Mouse (Mus musculus): Measurements from ENCODE around the gene Atp2b4. TPM values are rescaled to one million over a fixed set of nuclear protein-coding genes. Genes with fewer than 3 reads are reported as not detected.

Atp2b4 gene
- polyA plus RNA-seq, 1 experiment from 2014 or later, result 13.4 TPM

DNA sequence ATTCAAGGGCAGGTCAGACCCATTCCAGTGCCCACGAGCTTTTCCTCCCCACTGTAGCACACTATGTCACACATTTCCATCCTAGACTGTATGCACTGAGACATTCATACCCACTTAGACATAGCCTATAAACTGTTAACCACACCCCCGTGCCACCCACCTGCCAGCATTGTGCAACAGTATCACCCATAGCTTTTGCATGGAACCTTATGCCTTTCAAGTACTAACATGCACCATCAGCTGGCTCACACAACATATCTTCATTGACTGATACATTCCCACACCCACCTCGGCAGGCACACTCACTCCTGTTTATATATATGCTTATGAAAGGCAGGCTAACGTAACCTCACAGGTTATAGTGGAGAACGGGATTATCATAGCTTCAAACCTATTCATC is 902 bp upstream of the Atp2b4 start:
- Histone ChIP-seq H3K9ac (ENCODE audit: low read depth, low read length) (no peak overlapping the region), H3K4me2 (ENCODE audit: low read length) (no peak overlapping the region), H3K36me3 (ENCODE audit: control insufficient read depth, insufficient read depth, low read length) (no peaks in the 10 kb centered on the region), H3K27ac (ENCODE audit: low read length) (no peak overlapping the region), H3K27me3 (ENCODE audit: control insufficient read depth, insufficient read depth, low read depth, low read length) (no peaks in the 10 kb centered on the region), H3K4me1 (ENCODE audit: control insufficient read depth, insufficient read depth, low read length) (peaks cover 23% of the 10 kb centered on the region), H3K4me3 (ENCODE audit: low read depth, low read length) (no peak overlapping the region), H3K9me3 (replicated peaks; ENCODE audit: control insufficient read depth, low read length, poor library complexity, severe bottlenecking) (no peaks in the 10 kb centered on the region)
- ATAC-seq, result no peak
- 73% methylated on average over 5 of the region's 5 CpGs for WGBS

DNA sequence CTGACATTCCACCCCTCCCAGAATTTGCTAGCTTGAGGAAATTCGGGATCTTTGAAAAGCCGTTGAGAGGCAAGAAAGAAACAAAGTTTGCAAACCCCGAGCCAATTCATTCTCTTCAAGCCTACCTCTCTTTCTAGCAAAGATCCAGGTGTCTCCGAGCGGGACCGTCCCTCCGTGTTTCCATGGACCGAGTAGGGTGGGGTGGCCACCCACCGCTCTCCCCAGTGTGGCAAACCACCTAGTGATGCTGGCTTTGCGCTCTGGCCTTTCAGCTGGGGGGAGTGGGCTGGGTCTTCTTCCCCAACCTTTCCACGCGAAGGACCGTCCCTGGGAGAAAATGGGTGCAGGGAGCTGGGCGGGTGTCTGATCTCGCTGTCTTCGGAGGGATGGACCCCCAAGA is 329 bp downstream of the Atp2b4 start:
- no peak; the same call in 1 of the 2 replicates for ATAC-seq
- H3K27ac ChIP-seq (ENCODE audit: low read length), result no peak overlapping the region

GRCm38 (mm10) chr1:133799686-133800445 is 975 bp downstream of the Atp2b4 start:
- WGBS, result 3% methylated on average over 21 of the region's 21 CpGs
- no peaks in the 10 kb centered on the region for H3K9me3 ChIP-seq (replicated peaks; ENCODE audit: control insufficient read depth, low read length, poor library complexity, severe bottlenecking)
- no peaks in the 10 kb centered on the region for H3K36me3 ChIP-seq (ENCODE audit: control insufficient read depth, insufficient read depth, low read length)
- H3K9ac ChIP-seq (ENCODE audit: low read depth, low read length), result 0 out of 2 replicates have a peak overlapping the region, but pooled peaks have one; percentile 27
- peak overlapping the region; percentile 49 for H3K4me3 ChIP-seq (ENCODE audit: low read depth, low read length)
- no peak overlapping the region for H3K27ac ChIP-seq (ENCODE audit: low read length)
- H3K4me2 ChIP-seq (ENCODE audit: low read length), result peak overlapping the region; percentile 85
- no peaks in the 10 kb centered on the region for H3K27me3 ChIP-seq (ENCODE audit: control insufficient read depth, insufficient read depth, low read depth, low read length)
- ATAC-seq, result no peak
- H3K4me1 ChIP-seq (ENCODE audit: control insufficient read depth, insufficient read depth, low read length), result peaks cover 23% of the 10 kb centered on the region

More for the DNA sequence above, 329 bp downstream of the Atp2b4 start:
- Histone ChIP-seq H3K4me3 (ENCODE audit: low read depth, low read length) (peak overlapping the region; percentile 49), H3K9me3 (replicated peaks; ENCODE audit: control insufficient read depth, low read length, poor library complexity, severe bottlenecking) (no peaks in the 10 kb centered on the region), H3K4me2 (ENCODE audit: low read length) (peak overlapping the region; percentile 85), H3K4me1 (ENCODE audit: control insufficient read depth, insufficient read depth, low read length) (peaks cover 23% of the 10 kb centered on the region), H3K36me3 (ENCODE audit: control insufficient read depth, insufficient read depth, low read length) (no peaks in the 10 kb centered on the region), H3K27me3 (ENCODE audit: control insufficient read depth, insufficient read depth, low read depth, low read length) (no peaks in the 10 kb centered on the region), H3K9ac (ENCODE audit: low read depth, low read length) (peak overlapping the region; percentile 59)
- WGBS, result 0% methylated on average over 16 of the region's 16 CpGs

- Histone ChIP-seq H3K4me3 (ENCODE audit: low read depth, low read length) (peak overlapping the region; percentile 49), H3K9me3 (replicated peaks; ENCODE audit: control insufficient read depth, low read length, poor library complexity, severe bottlenecking) (no peaks in the 10 kb centered on the region), H3K4me1 (ENCODE audit: control insufficient read depth, insufficient read depth, low read length) (peaks cover 23% of the 10 kb centered on the region), H3K36me3 (ENCODE audit: control insufficient read depth, insufficient read depth, low read length) (no peaks in the 10 kb centered on the region), H3K27ac (ENCODE audit: low read length) (no peak overlapping the region), H3K9ac (ENCODE audit: low read depth, low read length) (peak overlapping the region; percentile 15; the same call in 1 of the 2 replicates), H3K27me3 (ENCODE audit: control insufficient read depth, insufficient read depth, low read depth, low read length) (no peaks in the 10 kb centered on the region), H3K4me2 (ENCODE audit: low read length) (peak overlapping the region; percentile 85)
- WGBS, result 67% methylated on average over 1 of the region's 1 CpGs
- ATAC-seq, result no peak
Measured at GRCm38 (mm10) chr1:133798821-133799415, 1.9 kb downstream of the Atp2b4 start.

- Histone ChIP-seq H3K4me2 (ENCODE audit: low read length) (peak overlapping the region; percentile 85), H3K36me3 (ENCODE audit: control insufficient read depth, insufficient read depth, low read length) (no peaks in the 10 kb centered on the region), H3K4me3 (ENCODE audit: low read depth, low read length) (no peak overlapping the region), H3K9ac (ENCODE audit: low read depth, low read length) (peak overlapping the region; percentile 15; the same call in 1 of the 2 replicates), H3K27me3 (ENCODE audit: control insufficient read depth, insufficient read depth, low read depth, low read length) (no peaks in the 10 kb centered on the region), H3K27ac (ENCODE audit: low read length) (no peak overlapping the region), H3K9me3 (replicated peaks; ENCODE audit: control insufficient read depth, low read length, poor library complexity, severe bottlenecking) (no peaks in the 10 kb centered on the region), H3K4me1 (ENCODE audit: control insufficient read depth, insufficient read depth, low read length) (peaks cover 23% of the 10 kb centered on the region)
- ATAC-seq, result no peak
- WGBS, result 35% methylated on average over 9 of the region's 9 CpGs
Measured at GRCm38 (mm10) chr1:133797979-133798820, 2.6 kb downstream of the Atp2b4 start.

GRCm38 (mm10) chr1:133797327-133797978 is 3.4 kb downstream of the Atp2b4 start:
- no peaks in the 10 kb centered on the region for H3K27me3 ChIP-seq (ENCODE audit: control insufficient read depth, insufficient read depth, low read depth, low read length)
- no peak for ATAC-seq
- no peak overlapping the region for H3K9ac ChIP-seq (ENCODE audit: low read depth, low read length)
- peak overlapping the region; percentile 85; the same call in 1 of the 2 replicates for H3K4me2 ChIP-seq (ENCODE audit: low read length)
- no peaks in the 10 kb centered on the region for H3K36me3 ChIP-seq (ENCODE audit: control insufficient read depth, insufficient read depth, low read length)
- H3K9me3 ChIP-seq (replicated peaks; ENCODE audit: control insufficient read depth, low read length, poor library complexity, severe bottlenecking), result no peaks in the 10 kb centered on the region
- WGBS, result 58% methylated on average over 1 of the region's 1 CpGs
- H3K4me1 ChIP-seq (ENCODE audit: control insufficient read depth, insufficient read depth, low read length), result peaks cover 23% of the 10 kb centered on the region
- H3K4me3 ChIP-seq (ENCODE audit: low read depth, low read length), result no peak overlapping the region
- no peak overlapping the region for H3K27ac ChIP-seq (ENCODE audit: low read length)

- no peaks in the 10 kb centered on the region for H3K9me3 ChIP-seq (replicated peaks; ENCODE audit: control insufficient read depth, low read length, poor library complexity, severe bottlenecking)
- H3K9ac ChIP-seq (ENCODE audit: low read depth, low read length), result no peak overlapping the region
- WGBS, result 54% methylated on average over 1 of the region's 1 CpGs
- no peak overlapping the region for H3K27ac ChIP-seq (ENCODE audit: low read length)
- H3K4me3 ChIP-seq (ENCODE audit: low read depth, low read length), result no peak overlapping the region
- no peaks in the 10 kb centered on the region for H3K36me3 ChIP-seq (ENCODE audit: control insufficient read depth, insufficient read depth, low read length)
- no peak overlapping the region for H3K4me2 ChIP-seq (ENCODE audit: low read length)
- ATAC-seq, result no peak
- H3K27me3 ChIP-seq (ENCODE audit: control insufficient read depth, insufficient read depth, low read depth, low read length), result no peaks in the 10 kb centered on the region
- peaks cover 4% of the 10 kb centered on the region; the same call in 1 of the 2 replicates for H3K4me1 ChIP-seq (ENCODE audit: control insufficient read depth, insufficient read depth, low read length)
Measured at GRCm38 (mm10) chr1:133793646-133794045, 7.2 kb downstream of the Atp2b4 start.

DNA sequence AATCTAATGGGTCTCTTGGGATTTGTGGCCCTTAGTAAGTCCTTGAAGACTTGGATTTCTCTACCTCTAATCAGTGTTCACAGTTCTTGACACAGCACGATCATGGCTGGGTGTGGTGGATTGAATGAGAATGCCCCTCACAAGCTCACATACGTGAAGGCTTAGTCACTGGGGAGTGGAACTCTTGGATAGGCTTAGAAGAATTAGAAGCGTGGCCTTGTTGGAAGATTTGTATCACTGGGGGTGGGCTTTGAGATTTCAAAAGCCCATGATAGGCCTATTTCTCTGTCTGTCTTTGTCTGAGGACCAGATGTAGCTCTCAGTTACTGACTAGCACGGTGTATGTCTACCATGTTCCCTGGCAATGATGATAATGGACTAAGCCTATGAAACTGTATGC is 10.8 kb downstream of the Atp2b4 start:
- Histone ChIP-seq H3K27ac (ENCODE audit: low read length) (no peak overlapping the region), H3K4me2 (ENCODE audit: low read length) (no peak overlapping the region), H3K9me3 (replicated peaks; ENCODE audit: control insufficient read depth, low read length, poor library complexity, severe bottlenecking) (no peaks in the 10 kb centered on the region), H3K4me1 (ENCODE audit: control insufficient read depth, insufficient read depth, low read length) (no peaks in the 10 kb centered on the region), H3K27me3 (ENCODE audit: control insufficient read depth, insufficient read depth, low read depth, low read length) (no peaks in the 10 kb centered on the region), H3K36me3 (ENCODE audit: control insufficient read depth, insufficient read depth, low read length) (no peaks in the 10 kb centered on the region), H3K4me3 (ENCODE audit: low read depth, low read length) (no peak overlapping the region), H3K9ac (ENCODE audit: low read depth, low read length) (no peak overlapping the region)
- WGBS, result 89% methylated on average over 4 of the region's 4 CpGs
- no peak for ATAC-seq

Measured in midbrain, embryonic 16.5 days (tissue).